Mouse (Mus musculus): Measurements from ENCODE around the gene Opalin. TPM values are rescaled to one million over a fixed set of nuclear protein-coding genes. Genes with fewer than 3 reads are reported as not detected.
A peak's percentile ranks its signal among the peaks of the same experiment; 100 is the strongest.

Opalin gene
- polyA plus RNA-seq, 1 experiment from 2014 or later = not detected

GRCm38 (mm10) chr19:41088491-41088890, 11.6 kb upstream of the Opalin start:
- Histone ChIP-seq H3K27ac (ENCODE audit: low read depth) (no peak overlapping the region), H3K4me3 (ENCODE audit: low read depth, low read length) (no peak overlapping the region), H3K9me3 (ENCODE audit: control insufficient read depth, low read length) (no peaks in the 10 kb centered on the region), H3K36me3 (ENCODE audit: control insufficient read depth, insufficient read depth, low read length) (no peaks in the 10 kb centered on the region), H3K4me2 (ENCODE audit: low read length) (no peak overlapping the region), H3K9ac (ENCODE audit: low read length) (no peak overlapping the region), H3K27me3 (replicated peaks; ENCODE audit: control insufficient read depth, insufficient read depth, low read length) (peaks cover 14% of the 10 kb centered on the region; the same call in 1 of the 2 replicates), H3K4me1 (replicated peaks; ENCODE audit: control insufficient read depth, insufficient read depth, low read length) (no peaks in the 10 kb centered on the region)
- no peak for ATAC-seq (replicated peaks; ENCODE audit: low FRiP score, low TSS enrichment, low read depth)
- 45% methylated on average over 18 of the region's 18 CpGs for WGBS
- no peak for DNase-seq (ENCODE audit: low spot score)

- no peak overlapping the region for H3K4me2 ChIP-seq (ENCODE audit: low read length)
- no peaks in the 10 kb centered on the region for H3K9me3 ChIP-seq (ENCODE audit: control insufficient read depth, low read length)
- peaks cover 14% of the 10 kb centered on the region; the same call in 1 of the 2 replicates for H3K27me3 ChIP-seq (replicated peaks; ENCODE audit: control insufficient read depth, insufficient read depth, low read length)
- no peaks in the 10 kb centered on the region for H3K36me3 ChIP-seq (ENCODE audit: control insufficient read depth, insufficient read depth, low read length)
- H3K9ac ChIP-seq (ENCODE audit: low read length) = no peak overlapping the region
- no peak overlapping the region for H3K4me3 ChIP-seq (ENCODE audit: low read depth, low read length)
- no peak overlapping the region for H3K27ac ChIP-seq (ENCODE audit: low read depth)
- H3K4me1 ChIP-seq (replicated peaks; ENCODE audit: control insufficient read depth, insufficient read depth, low read length) = no peaks in the 10 kb centered on the region
- DNase-seq (ENCODE audit: low spot score) (no peak), ATAC-seq (replicated peaks; ENCODE audit: low FRiP score, low TSS enrichment, low read depth) (no peak)
- 55% methylated on average over 4 of the region's 4 CpGs for WGBS
Measured at GRCm38 (mm10) chr19:41087901-41088300, 11.0 kb upstream of the Opalin start.

- WGBS = 10% methylated on average over 2 of the region's 2 CpGs
- Histone ChIP-seq H3K4me2 (ENCODE audit: low read length) (no peak overlapping the region), H3K36me3 (ENCODE audit: control insufficient read depth, insufficient read depth, low read length) (no peaks in the 10 kb centered on the region), H3K27me3 (replicated peaks; ENCODE audit: control insufficient read depth, insufficient read depth, low read length) (peaks cover 14% of the 10 kb centered on the region; the same call in 1 of the 2 replicates), H3K4me1 (replicated peaks; ENCODE audit: control insufficient read depth, insufficient read depth, low read length) (no peaks in the 10 kb centered on the region), H3K27ac (ENCODE audit: low read depth) (no peak overlapping the region), H3K9ac (ENCODE audit: low read length) (no peak overlapping the region), H3K4me3 (ENCODE audit: low read depth, low read length) (no peak overlapping the region), H3K9me3 (ENCODE audit: control insufficient read depth, low read length) (no peaks in the 10 kb centered on the region)
- DNase-seq (ENCODE audit: low spot score) (peak; percentile 78), ATAC-seq (replicated peaks; ENCODE audit: low FRiP score, low TSS enrichment, low read depth) (0 out of 2 replicates have a peak, but pooled peaks have one; percentile 32)
Measured at GRCm38 (mm10) chr19:41086700-41087099, 9.8 kb upstream of the Opalin start.

GRCm38 (mm10) chr19:41086289-41086688, 9.4 kb upstream of the Opalin start:
- H3K27me3 ChIP-seq (replicated peaks; ENCODE audit: control insufficient read depth, insufficient read depth, low read length) = peaks cover 14% of the 10 kb centered on the region; the same call in 1 of the 2 replicates
- ATAC-seq (replicated peaks; ENCODE audit: low FRiP score, low TSS enrichment, low read depth) = no peak
- no peaks in the 10 kb centered on the region for H3K9me3 ChIP-seq (ENCODE audit: control insufficient read depth, low read length)
- no peak overlapping the region for H3K9ac ChIP-seq (ENCODE audit: low read length)
- no peaks in the 10 kb centered on the region for H3K36me3 ChIP-seq (ENCODE audit: control insufficient read depth, insufficient read depth, low read length)
- H3K4me2 ChIP-seq (ENCODE audit: low read length) = no peak overlapping the region
- 86% methylated on average over 6 of the region's 6 CpGs for WGBS
- H3K4me1 ChIP-seq (replicated peaks; ENCODE audit: control insufficient read depth, insufficient read depth, low read length) = no peaks in the 10 kb centered on the region
- no peak overlapping the region for H3K27ac ChIP-seq (ENCODE audit: low read depth)
- no peak overlapping the region for H3K4me3 ChIP-seq (ENCODE audit: low read depth, low read length)
- DNase-seq (ENCODE audit: low spot score) = no peak

GRCm38 (mm10) chr19:41083646-41084045, 6.7 kb upstream of the Opalin start:
- H3K36me3 ChIP-seq (ENCODE audit: control insufficient read depth, insufficient read depth, low read length) = no peaks in the 10 kb centered on the region
- H3K27ac ChIP-seq (ENCODE audit: low read depth) = no peak overlapping the region
- H3K4me2 ChIP-seq (ENCODE audit: low read length) = no peak overlapping the region
- no peak for DNase-seq (ENCODE audit: low spot score)
- H3K9ac ChIP-seq (ENCODE audit: low read length) = no peak overlapping the region
- H3K9me3 ChIP-seq (ENCODE audit: control insufficient read depth, low read length) = no peaks in the 10 kb centered on the region
- no peaks in the 10 kb centered on the region for H3K4me1 ChIP-seq (replicated peaks; ENCODE audit: control insufficient read depth, insufficient read depth, low read length)
- ATAC-seq (replicated peaks; ENCODE audit: low FRiP score, low TSS enrichment, low read depth) = no peak
- no peak overlapping the region for H3K4me3 ChIP-seq (ENCODE audit: low read depth, low read length)
- WGBS = 83% methylated on average over 14 of the region's 14 CpGs
- H3K27me3 ChIP-seq (replicated peaks; ENCODE audit: control insufficient read depth, insufficient read depth, low read length) = peaks cover 8% of the 10 kb centered on the region; the same call in 1 of the 2 replicates

- H3K4me2 ChIP-seq (ENCODE audit: low read length) = no peak overlapping the region
- WGBS = 80% methylated on average over 3 of the region's 3 CpGs
- H3K4me3 ChIP-seq (ENCODE audit: low read depth, low read length) = no peak overlapping the region
- H3K27ac ChIP-seq (ENCODE audit: low read depth) = no peak overlapping the region
- ATAC-seq (replicated peaks; ENCODE audit: low FRiP score, low TSS enrichment, low read depth) (no peak), DNase-seq (ENCODE audit: low spot score) (no peak)
- H3K36me3 ChIP-seq (ENCODE audit: control insufficient read depth, insufficient read depth, low read length) = no peaks in the 10 kb centered on the region
- no peaks in the 10 kb centered on the region for H3K9me3 ChIP-seq (ENCODE audit: control insufficient read depth, low read length)
- H3K9ac ChIP-seq (ENCODE audit: low read length) = no peak overlapping the region
- H3K27me3 ChIP-seq (replicated peaks; ENCODE audit: control insufficient read depth, insufficient read depth, low read length) = no peaks in the 10 kb centered on the region
- no peaks in the 10 kb centered on the region for H3K4me1 ChIP-seq (replicated peaks; ENCODE audit: control insufficient read depth, insufficient read depth, low read length)
Measured at GRCm38 (mm10) chr19:41081589-41081988, 4.7 kb upstream of the Opalin start.

- 86% methylated on average over 14 of the region's 14 CpGs for WGBS
Measured at GRCm38 (mm10) chr19:41073746-41074455, 3.0 kb downstream of the Opalin start.

GRCm38 (mm10) chr19:41071500-41071899, 5.4 kb downstream of the Opalin start:
- Histone ChIP-seq H3K27ac (ENCODE audit: low read depth) (no peak overlapping the region), H3K4me2 (ENCODE audit: low read length) (no peak overlapping the region), H3K9me3 (ENCODE audit: control insufficient read depth, low read length) (no peaks in the 10 kb centered on the region), H3K27me3 (replicated peaks; ENCODE audit: control insufficient read depth, insufficient read depth, low read length) (no peaks in the 10 kb centered on the region), H3K4me1 (replicated peaks; ENCODE audit: control insufficient read depth, insufficient read depth, low read length) (no peaks in the 10 kb centered on the region), H3K4me3 (ENCODE audit: low read depth, low read length) (no peak overlapping the region), H3K9ac (ENCODE audit: low read length) (no peak overlapping the region), H3K36me3 (ENCODE audit: control insufficient read depth, insufficient read depth, low read length) (no peaks in the 10 kb centered on the region)
- 12% methylated on average over 8 of the region's 8 CpGs for WGBS
- no peak for ATAC-seq (replicated peaks; ENCODE audit: low FRiP score, low TSS enrichment, low read depth)
- peak; percentile 96 for DNase-seq (ENCODE audit: low spot score)

More at GRCm38 (mm10) chr19:41073746-41074455, 3.0 kb downstream of the Opalin start:
- Histone ChIP-seq H3K4me3 (ENCODE audit: low read depth, low read length) (no peak overlapping the region), H3K4me1 (replicated peaks; ENCODE audit: control insufficient read depth, insufficient read depth, low read length) (no peaks in the 10 kb centered on the region), H3K27ac (ENCODE audit: low read depth) (no peak overlapping the region), H3K9me3 (ENCODE audit: control insufficient read depth, low read length) (no peaks in the 10 kb centered on the region), H3K36me3 (ENCODE audit: control insufficient read depth, insufficient read depth, low read length) (no peaks in the 10 kb centered on the region), H3K4me2 (ENCODE audit: low read length) (no peak overlapping the region), H3K27me3 (replicated peaks; ENCODE audit: control insufficient read depth, insufficient read depth, low read length) (no peaks in the 10 kb centered on the region), H3K9ac (ENCODE audit: low read length) (no peak overlapping the region)
- ATAC-seq (replicated peaks; ENCODE audit: low FRiP score, low TSS enrichment, low read depth) (no peak), DNase-seq (ENCODE audit: low spot score) (no peak)

GRCm38 (mm10) chr19:41054702-41055101, 22.2 kb downstream of the Opalin start:
- ATAC-seq (replicated peaks; ENCODE audit: low FRiP score, low TSS enrichment, low read depth) (no peak), DNase-seq (ENCODE audit: low spot score) (no peak)
- Histone ChIP-seq H3K9ac (ENCODE audit: low read length) (no peak overlapping the region), H3K27me3 (replicated peaks; ENCODE audit: control insufficient read depth, insufficient read depth, low read length) (no peaks in the 10 kb centered on the region), H3K36me3 (ENCODE audit: control insufficient read depth, insufficient read depth, low read length) (no peaks in the 10 kb centered on the region), H3K27ac (ENCODE audit: low read depth) (no peak overlapping the region), H3K4me3 (ENCODE audit: low read depth, low read length) (no peak overlapping the region), H3K4me2 (ENCODE audit: low read length) (no peak overlapping the region), H3K4me1 (replicated peaks; ENCODE audit: control insufficient read depth, insufficient read depth, low read length) (no peaks in the 10 kb centered on the region), H3K9me3 (ENCODE audit: control insufficient read depth, low read length) (no peaks in the 10 kb centered on the region)
- 58% methylated on average over 4 of the region's 4 CpGs for WGBS
